Mouse (Mus musculus) bone marrow macrophage, adult 2 months (primary cell): ENCODE results near the gene Bcl2l15. TPM values are rescaled to one million over a fixed set of nuclear protein-coding genes. Genes with fewer than 3 reads are reported as not detected.
A peak's percentile ranks its signal among the peaks of the same experiment; 100 is the strongest.

Experiments used
- H3K27ac ChIP-seq: 2 replicates; pipeline ENCODE4 v1.5.1; 2012; ENCODE audit warnings: low read depth, low read length; ENCODE audit not compliant: insufficient read depth
- H3K4me1 ChIP-seq: 2 replicates; pipeline ENCODE4 v1.6.1; 2012; ENCODE audit warnings: low read length; ENCODE audit not compliant: control insufficient read depth, insufficient read depth
- H3K4me3 ChIP-seq: 2 replicates; pipeline ENCODE4 v1.5.1; 2012; ENCODE audit warnings: mild to moderate bottlenecking, low read length, moderate library complexity; ENCODE audit not compliant: insufficient read depth
- CTCF ChIP-seq: IDR thresholded peaks from 2 replicates; pipeline ENCODE4 v1.5.1; 2012; ENCODE audit warnings: low read depth, mild to moderate bottlenecking, low read length, moderate library complexity
- POLR2A ChIP-seq: IDR thresholded peaks from 2 replicates; pipeline ENCODE4 v1.6.1; 2012; ENCODE audit warnings: mild to moderate bottlenecking, low read depth, low read length, borderline replicate concordance
- polyA plus RNA-seq: library from polyadenylated mRNA; stranded (reverse); fragments of >200 nt; gene quantifications from 2 replicates; pipeline ENCODE4 v1.2.4, GENCODE M21; 2012; ENCODE audit not compliant: missing spikeins, insufficient read depth, insufficient read length

Gene Bcl2l15
- polyA plus RNA-seq, 1 experiment: not detected

GRCm38 (mm10) chr3:103862721-103863220 is 30.4 kb downstream of the Bcl2l15 start:
- no peak overlapping the region for H3K27ac ChIP-seq
- no peak overlapping the region for H3K4me3 ChIP-seq
- no peak for TF ChIP-seq CTCF
- H3K4me1 ChIP-seq: peaks cover 21% of the 10 kb centered on the region

DNA sequence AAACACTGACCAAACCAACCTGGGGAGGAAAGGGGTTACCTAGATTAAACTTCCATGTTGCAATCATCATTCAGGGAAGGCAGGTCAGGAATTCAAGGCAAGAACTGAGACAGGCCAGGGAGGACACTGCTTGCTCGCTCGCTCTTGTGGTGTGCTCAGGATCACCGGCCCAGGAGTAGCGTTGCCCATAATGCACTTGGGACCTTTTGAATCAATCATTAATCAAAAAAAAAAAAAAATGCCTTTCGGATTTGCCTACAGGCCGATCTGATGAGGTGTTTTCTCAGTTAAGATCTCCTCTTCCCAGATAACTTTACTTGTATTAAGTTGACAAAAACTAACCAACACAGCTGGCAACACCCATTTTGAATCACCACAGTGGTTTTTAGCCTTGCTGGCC is 31.8 kb downstream of the Bcl2l15 start:
- TF ChIP-seq CTCF (no peak), POLR2A (no peak)
- H3K4me3 ChIP-seq: no peak overlapping the region
- no peak overlapping the region for H3K27ac ChIP-seq
- H3K4me1 ChIP-seq: peaks cover 17% of the 10 kb centered on the region

DNA sequence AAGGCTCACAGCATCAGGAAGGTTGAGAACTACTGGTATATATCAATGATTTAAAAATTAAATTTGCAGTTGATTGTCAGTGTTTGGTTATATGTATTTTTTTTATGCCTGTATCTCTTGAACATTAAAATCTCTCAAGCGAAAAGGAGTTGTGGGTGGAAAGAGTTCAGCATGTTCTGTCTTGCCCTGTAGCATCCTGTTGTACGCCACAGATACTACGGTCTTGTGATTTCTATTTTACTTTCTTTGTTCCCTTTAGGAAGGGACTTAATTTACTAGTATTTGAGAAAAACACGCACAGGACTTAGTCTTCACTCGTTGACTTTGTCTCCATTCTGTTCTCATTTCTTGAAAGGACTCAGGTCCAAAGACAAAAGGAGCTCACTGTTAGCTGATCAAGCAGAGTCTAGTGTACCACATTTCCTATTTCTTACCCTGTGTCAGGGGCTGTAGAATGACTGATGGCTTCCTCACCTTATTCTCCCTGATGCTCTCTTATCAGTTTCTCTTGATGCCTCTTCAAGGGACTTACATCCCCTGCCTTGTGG is 35.1 kb downstream of the Bcl2l15 start:
- no peak overlapping the region for H3K27ac ChIP-seq
- no peak overlapping the region for H3K4me3 ChIP-seq
- peaks cover 18% of the 10 kb centered on the region for H3K4me1 ChIP-seq
- TF ChIP-seq POLR2A (no peak), CTCF (no peak)

GRCm38 (mm10) chr3:103868008-103868407 is 35.6 kb downstream of the Bcl2l15 start:
- H3K4me1 ChIP-seq: peaks cover 18% of the 10 kb centered on the region
- no peak overlapping the region for H3K4me3 ChIP-seq
- H3K27ac ChIP-seq: no peak overlapping the region
- TF ChIP-seq POLR2A: no peak
- TF ChIP-seq CTCF: no peak

DNA sequence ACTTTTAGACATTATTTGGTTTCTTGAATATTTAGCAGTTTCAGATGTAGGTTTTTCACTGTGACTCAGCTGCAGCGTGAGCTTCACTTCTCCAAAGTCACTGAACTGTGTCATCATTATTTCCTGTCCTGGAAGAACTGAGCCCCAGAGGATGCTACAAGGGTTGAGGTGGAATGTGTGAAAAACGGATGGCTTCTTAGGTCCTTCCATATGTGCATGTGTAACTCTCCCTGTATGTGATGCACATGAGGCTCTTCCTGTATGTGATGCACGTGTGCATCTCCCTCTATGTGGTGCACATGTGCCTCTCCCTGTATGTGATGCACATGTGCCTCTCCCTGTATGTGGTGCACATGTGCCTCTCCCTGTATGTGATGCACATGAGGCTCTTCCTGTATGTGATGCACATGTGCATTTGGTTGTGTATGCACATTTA is 40.3 kb downstream of the Bcl2l15 start:
- Histone ChIP-seq H3K4me3 (no peak overlapping the region), H3K27ac (0 out of 2 replicates have a peak overlapping the region, but pooled peaks have one; percentile 17), H3K4me1 (peaks cover 30% of the 10 kb centered on the region)
- TF ChIP-seq CTCF (no peak), POLR2A (no peak)

- Histone ChIP-seq H3K4me1 (peaks cover 29% of the 10 kb centered on the region), H3K4me3 (no peak overlapping the region), H3K27ac (peak overlapping the region; percentile 70)
- TF ChIP-seq POLR2A (no peak), CTCF (no peak)
These were observed 41.9 kb downstream of the Bcl2l15 start for GRCm38 (mm10) chr3:103874329-103874728.

DNA sequence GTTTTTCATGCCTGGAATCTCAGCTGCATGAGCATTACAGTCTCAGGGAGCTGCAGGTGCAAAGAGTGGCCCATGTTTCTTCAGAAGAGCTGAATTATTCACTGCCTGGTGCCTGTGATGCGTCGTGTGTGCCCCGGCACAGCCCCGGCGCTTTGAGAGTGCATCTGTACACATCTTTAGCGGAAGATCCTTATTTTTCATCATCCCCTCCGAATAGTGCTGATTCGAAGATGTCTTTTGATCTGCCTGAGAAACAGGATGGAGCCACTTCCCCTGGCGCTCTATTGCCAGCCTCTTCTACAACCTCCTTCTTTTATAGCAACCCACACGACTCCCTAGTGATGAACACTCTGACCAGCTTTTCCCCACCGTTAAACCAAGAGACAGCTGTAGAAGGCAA is 53.5 kb downstream of the Bcl2l15 start:
- peaks cover 3% of the 10 kb centered on the region for H3K4me1 ChIP-seq
- no peak for TF ChIP-seq CTCF
- TF ChIP-seq POLR2A: no peak
- no peak overlapping the region for H3K4me3 ChIP-seq
- H3K27ac ChIP-seq: no peak overlapping the region

- Histone ChIP-seq H3K4me1 (peaks cover 7% of the 10 kb centered on the region), H3K27ac (no peak overlapping the region), H3K4me3 (no peak overlapping the region)
- no peak for TF ChIP-seq POLR2A
- no peak for TF ChIP-seq CTCF
These were observed 55.2 kb downstream of the Bcl2l15 start for GRCm38 (mm10) chr3:103887581-103887980.

DNA sequence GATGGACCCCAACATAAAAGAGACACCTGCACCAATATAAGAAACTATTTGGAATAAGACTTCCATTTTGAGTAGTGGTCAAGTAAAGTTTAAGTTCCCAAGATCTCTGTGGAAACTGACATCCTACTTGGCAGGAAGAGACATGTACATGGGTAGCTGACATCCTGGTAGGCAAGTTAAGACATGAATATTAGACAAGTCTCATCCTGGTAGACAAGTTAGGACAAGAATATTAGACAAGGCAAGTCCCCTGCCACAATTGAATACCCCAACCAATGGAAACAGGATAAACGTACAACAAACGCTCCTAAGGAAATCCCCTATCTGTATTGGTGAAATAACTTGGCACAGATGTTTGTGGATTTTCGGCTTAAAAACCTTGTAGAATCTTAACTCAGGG is 61.0 kb downstream of the Bcl2l15 start:
- Histone ChIP-seq H3K4me3 (no peak overlapping the region), H3K27ac (no peak overlapping the region), H3K4me1 (peaks cover 8% of the 10 kb centered on the region)
- TF ChIP-seq CTCF: no peak
- TF ChIP-seq POLR2A: no peak

Other genes with a start within 250 kb of the Bcl2l15 start
- gene Atg4a-ps, start 186.5 kb upstream of the Bcl2l15 start, polyA plus RNA-seq: 0.36 and 3.3 TPM in 2 replicates
- gene Olfml3, start 94.6 kb upstream of the Bcl2l15 start, polyA plus RNA-seq: 7.6 and 8.3 TPM in 2 replicates
- not detected in 2 replicates for gene Gm10964, start 93.2 kb upstream of the Bcl2l15 start, polyA plus RNA-seq
- 63.3 and 82.6 TPM in 2 replicates for gene Hipk1, start 41.0 kb upstream of the Bcl2l15 start, polyA plus RNA-seq
- 17.5 and 19.1 TPM in 2 replicates for gene Dclre1b, start 23.2 kb upstream of the Bcl2l15 start, polyA plus RNA-seq
- gene Ap4b1, start 23.1 kb upstream of the Bcl2l15 start, polyA plus RNA-seq: 8.4 and 11.7 TPM in 2 replicates
- not detected in 2 replicates for gene Gm43064, start 23.0 kb upstream of the Bcl2l15 start, polyA plus RNA-seq
- 76.0 and 78.0 TPM in 2 replicates for gene Ptpn22, start 27.2 kb downstream of the Bcl2l15 start, polyA plus RNA-seq
- gene Rsbn1, start 81.5 kb downstream of the Bcl2l15 start, polyA plus RNA-seq: 12.6 and 13.4 TPM in 2 replicates
- 14.0 and 15.6 TPM in 2 replicates for gene Phtf1, start 135.5 kb downstream of the Bcl2l15 start, polyA plus RNA-seq